Mouse (Mus musculus) embryo, embryonic 10.5 days (tissue): ENCODE measurements around the gene Rpl10a.

Experiments
- DNase-seq: peaks from one replicate; pipeline ENCODE4 v3.0.0-alpha.2; 2015; ENCODE audit warnings: low spot score

The Rpl10a gene

DNA sequence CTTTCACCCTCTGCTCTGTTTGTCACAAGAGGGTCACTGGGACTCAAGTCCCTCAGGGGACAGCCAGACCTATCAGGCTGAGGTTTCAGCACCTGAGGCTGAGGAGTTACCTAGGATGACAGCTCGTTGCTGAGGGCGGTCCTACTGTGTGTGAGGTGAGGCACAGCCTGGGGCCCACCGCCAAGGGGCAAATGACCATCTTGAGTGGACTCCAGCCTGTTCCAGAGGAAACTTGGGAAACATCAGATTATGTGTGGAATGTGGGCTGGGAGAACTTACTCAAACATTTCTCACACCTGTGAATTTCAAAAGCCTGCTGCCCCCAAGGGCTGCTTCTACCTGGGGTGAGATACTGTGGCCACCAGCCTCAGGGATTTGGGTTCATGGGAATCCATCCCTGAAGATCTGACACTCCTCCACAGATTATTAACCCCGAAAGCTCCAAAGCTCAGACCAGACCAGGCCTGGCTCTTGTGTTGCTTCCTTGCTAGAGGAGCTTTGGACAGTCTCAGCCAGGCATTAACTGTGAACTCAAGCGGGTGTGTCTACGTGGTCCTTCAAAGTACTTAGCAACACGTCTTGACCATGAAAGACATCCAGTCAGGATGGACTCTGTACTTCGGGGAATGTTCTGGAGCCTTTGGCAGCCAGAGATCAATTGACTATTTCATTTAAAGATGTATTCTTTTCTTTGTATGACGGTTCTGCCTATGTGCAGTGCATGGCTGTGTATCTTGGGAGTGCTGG is 32.4 kb downstream of the Rpl10a start:
- no peak for DNase-seq

DNA sequence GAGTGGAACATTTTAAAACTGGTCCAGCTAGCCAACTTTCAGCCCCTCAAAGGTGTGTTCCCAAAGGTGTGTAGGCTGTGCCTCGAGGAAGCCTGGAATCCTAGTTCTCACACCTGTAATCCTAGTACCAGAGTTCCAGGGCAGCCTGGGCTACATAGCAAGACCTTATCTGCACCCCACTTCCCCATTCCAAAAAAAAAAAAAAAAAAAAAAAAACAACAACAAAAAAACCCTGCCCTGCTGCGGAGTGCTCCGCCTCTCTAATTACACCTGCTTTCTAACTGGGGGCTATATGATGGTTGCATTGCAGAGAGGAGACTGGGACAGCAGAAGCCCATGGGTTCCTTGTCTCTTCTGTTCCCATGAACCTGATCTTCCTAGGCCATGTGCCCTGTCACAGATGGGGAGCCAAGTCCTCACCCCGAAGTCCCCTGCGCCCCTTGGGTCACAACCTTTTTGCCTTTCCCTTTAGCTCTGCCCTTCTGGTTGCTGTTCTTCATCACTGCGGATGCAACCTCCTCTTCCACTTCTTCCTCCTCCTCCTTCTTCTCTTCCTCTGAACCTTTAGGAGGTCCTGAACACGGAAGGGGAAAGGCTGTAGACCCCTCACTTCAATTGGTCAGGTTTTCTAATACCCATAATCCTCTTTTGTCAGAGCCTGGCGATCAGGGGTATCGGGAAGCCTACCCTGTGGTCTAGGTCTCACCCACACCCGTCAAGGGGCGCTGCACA is 33.8 kb downstream of the Rpl10a start:
- DNase-seq = no peak

DNA sequence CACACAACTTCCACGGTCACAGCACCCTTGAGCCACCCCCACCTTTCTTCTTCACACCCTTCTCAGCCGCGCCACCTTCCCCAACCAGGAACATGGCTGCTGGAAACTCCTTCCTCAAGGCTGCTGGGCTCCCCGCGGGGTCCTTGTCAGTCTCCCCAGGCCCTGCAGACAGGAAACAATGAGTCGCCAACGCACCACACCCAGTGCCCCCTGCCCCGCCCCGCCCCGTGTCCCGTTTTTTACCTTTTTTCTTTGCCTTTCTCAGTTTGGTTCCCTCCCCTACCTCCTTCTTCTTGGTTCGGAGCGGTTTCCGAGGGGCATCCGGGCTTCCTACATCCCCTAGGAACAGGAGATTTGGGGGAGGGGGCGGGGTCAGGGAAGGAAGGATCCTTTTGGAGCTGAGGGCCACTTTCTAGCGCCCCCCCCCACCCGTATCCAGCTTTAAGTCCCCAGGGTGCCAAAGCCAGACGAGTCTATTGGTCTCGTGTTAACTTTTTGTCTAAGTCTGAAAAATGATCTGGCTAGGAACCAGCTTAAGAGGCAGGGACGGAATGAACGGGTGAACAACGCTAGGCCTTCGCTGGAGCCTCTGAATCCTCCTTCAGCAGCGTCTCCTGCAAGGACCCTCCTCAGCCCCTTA is 34.5 kb downstream of the Rpl10a start:
- peak; percentile 52 for DNase-seq

DNA sequence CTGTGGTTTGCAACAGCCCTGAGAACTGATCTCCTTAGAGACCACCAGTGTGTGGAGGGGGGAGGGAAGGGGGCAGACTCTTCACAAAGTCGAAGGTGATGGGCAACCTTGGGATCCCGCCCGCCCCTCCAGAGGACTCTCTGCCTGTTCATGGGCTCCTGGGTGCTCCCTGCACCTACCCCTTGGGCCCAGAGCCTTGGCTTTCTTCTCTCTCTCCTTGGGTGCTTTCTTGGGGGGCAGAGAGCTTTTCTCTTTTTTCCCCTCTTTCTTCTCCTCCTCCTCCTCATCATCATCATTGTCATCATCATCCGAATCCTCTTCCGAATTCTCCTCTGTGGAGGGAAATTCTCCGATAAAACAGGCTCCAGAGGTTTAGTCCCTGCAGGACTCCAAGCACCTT is 35.2 kb downstream of the Rpl10a start:
- DNase-seq = peak; percentile 43

DNA sequence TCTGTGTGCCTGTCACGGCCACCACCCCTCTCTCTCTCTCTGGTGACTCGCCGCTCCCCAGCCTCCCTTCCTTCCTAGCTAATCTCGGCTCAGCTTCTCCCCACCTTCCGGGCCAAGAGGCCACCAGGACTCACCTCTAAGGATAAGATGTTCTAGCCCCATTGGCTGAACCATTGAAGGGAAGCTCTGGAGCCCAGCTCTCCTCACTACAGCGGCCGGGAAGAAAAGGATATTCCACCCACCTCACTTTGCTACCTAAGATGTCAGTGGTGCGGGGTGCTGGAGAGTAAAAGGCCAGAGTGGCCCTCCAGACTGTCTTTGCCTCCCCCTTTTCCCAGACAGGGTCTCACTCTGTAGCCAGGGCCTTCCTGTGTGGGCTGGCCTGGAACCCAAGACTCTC is 36.9 kb downstream of the Rpl10a start, which contains the start of gene Tulp1:
Gene Tulp1 (minus strand): TSS at position 101 of the 400 bp plus-strand sequence.
- DNase-seq = no peak

DNA sequence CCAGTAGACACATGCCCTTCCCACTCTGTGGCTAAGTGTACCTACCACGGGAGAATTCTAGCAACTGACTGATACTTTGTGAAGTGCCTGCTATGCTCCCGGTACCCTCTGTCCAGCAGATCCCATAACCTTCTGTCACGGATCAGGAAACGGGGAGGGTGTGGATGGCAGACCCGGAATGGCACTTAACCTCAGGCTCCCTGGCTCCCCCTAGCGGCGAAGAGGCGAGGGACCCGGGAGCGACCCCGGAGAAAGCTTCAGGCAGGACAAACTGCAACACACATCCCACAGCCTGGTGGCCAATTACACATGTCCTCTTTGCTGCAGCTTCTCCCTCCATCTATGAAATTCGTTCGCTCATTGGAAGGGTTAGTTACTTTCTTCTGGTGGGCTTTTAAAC is 40.2 kb downstream of the Rpl10a start:
- peak; percentile 86 for DNase-seq

DNA sequence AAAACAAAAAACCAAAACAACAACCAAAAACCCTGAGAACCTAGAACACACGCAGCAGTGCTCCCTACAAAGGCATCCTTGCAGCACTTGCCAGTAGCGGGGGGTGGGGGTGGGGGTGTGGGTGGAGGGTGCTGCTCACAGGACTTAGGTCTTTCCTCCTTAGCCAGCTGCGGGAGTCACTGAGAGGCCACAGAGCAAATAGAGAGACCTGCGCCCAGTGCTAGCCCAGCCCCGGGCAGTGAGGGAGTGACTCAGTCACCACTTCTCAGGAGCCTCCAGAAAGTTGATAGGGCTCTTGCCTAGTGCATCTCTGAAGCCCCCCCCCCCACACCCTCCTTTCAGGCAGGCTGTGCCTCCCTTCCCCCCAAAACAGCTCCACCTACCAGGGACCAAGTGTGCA is 40.8 kb downstream of the Rpl10a start:
- DNase-seq = no peak

DNA sequence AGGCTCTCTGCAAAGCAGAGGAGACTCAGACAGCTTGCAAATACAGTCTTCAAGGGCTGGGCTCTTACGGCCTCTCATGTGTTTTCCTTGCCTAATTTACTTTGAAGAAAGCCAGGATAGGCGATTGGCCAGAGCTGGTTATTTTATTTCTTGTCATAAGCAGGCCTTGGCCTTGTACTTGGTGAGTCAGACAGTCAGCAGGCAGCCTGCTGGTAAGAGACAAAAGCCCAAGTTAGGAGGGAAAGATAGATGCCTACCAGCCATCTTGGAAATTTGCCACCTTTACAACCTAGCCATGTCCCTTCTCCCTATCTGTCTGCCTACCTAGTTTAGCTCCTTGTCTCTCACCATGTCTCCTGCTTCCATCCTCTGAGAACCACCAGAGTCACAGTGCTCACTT is 43.0 kb downstream of the Rpl10a start:
- no peak for DNase-seq

DNA sequence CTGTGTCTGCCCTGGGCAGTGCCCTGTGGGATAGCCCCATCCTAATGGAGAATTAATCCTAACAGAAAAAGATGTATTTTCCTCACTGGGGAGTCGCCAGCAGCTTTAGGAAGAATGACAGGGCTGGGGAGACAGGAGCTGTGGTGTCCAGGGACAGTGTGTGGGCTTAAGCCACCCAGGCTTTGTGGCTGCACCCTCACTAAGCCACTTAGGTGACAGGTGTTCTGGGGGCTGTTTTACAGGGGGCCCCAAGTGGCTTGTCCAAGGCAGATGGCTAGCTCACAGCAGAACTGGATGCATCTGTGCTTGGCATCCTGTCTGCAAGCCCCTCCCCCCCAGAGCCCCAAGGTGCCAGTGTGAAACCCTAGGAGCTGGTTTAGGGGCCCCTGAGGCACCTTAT is 43.7 kb downstream of the Rpl10a start:
- no peak for DNase-seq

DNA sequence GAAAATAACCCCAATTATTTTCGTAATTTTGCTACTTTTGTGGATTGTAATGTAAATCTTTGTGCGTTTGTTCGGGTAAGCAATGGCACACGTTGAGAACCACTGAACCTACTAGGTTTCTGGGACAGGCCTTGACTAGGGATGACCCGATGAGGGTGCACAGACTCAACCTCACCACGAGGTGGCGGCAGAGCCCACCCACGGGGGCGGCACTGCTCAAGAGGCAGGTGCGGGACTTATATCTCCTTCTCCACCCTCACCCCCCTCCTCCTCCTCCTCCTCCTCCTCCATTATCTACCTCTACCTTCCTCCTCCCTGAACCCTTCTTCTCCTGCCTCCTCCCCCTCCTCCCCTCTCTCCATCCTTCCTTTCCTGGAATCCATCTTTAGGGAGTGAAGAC is 45.5 kb downstream of the Rpl10a start:
- DNase-seq = peak; percentile 72

DNA sequence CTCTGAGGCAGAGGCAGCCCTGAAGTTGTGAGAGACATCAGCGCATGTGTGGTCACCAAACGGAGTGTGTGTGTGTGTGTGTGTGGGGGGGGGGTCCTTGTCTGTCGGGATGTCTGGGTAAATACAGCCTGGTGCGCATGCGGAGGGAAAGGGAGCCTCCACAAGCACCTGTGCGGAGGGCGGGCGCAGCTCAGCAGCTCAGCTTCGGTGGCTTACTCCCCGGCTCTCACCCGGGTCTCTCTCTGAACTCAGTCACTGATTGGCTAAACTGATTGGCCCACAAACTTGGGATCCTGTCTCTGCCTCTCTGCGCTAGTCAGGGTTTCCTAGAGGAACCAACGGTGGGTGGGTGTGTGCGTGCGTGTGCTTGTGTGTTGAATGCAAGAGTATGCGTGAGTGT is 46.2 kb downstream of the Rpl10a start:
- no peak for DNase-seq

DNA sequence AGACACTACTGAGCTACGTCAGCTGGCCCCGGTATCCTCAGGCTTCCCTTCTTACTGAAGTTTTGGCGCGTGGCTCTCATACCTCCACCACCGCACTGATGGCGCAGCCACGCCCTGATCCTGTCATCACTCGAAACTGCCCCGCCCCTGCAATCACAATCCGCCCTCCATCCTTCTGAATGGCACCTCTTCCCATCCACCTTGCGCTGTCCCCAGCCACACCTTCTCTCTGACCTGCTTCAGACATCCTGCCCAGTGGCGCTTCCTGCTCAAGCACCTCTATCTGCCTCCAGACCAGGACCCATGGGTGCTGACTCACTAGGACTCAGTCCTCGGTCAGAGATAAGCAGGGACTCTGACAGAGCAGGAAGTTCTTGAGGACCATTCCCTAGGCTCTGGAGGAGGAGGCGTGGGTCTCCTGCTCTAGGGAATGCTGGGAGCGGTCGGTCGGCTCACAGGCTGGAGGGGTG is 47.4 kb downstream of the Rpl10a start:
- DNase-seq = no peak

DNA sequence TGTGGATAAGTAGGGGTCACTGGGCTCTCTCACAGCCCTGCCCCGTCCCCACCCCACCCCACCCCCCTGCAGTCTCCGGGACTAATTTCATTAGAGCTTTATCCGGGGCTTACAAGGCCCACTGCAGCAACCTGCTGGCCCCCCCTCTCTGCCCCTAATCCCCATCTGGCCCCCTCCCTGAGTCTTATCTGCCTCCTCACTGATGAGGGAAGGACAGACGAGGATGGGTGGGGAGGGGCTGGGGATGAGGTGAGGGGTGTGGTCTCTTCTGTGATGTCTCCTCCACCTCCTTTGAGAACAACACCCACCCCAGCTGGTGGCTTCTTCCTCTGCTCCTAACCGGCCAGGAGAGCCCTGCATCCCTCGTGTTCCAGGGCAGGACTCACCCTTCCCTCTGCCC is 52.0 kb downstream of the Rpl10a start:
- no peak for DNase-seq
